Mouse (Mus musculus): ENCODE measurements around the gene Lipe.
"Not testable (repeated sequence)": the region's sequence is repeated elsewhere in the genome, so short reads cannot be mapped to it uniquely, and the experiment has no call there.

Lipe gene

DNA sequence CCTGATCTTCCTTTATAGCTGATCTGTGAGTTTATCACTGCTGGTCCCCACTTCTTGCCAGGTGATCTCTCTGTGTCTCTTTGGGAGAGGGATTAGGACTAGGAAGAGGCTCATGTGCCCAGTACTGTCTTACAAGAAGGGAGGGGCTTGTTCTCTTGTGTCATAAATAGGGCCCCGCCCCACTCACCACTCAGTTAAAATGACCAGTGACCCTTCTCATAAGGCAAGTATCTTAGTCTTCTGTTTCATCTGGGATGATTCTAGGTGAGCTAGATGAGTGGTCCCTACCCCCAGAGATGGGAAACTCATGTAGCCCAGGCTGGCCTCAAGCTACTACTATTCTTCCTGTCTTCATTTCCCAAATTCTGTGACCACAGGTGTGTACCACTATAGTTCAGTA, at the start of gene Lipe:
Lipe (minus strand) TSS at position 101 of the 400 bp plus-strand sequence.
- no peak for DNase-seq (ENCODE audit: low spot score in 2 of 2)

DNA sequence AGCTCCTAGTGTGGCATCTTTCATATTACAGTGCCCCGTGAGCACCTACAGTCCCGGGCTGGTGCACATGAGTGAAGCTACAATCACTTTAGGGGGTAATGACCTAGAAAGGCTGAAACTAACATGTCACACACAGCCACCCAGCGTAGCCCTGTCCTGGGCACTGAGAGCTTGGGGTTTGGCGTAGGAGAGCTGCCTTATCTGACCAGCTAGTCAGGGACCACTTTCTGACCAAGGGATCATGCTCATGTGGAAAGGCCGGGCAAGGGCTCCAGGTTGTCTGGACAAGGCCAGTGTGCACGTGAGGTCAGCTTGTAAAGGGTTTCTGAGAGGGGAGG, 42.3 kb upstream of the Lipe start:
- no peak for DNase-seq (ENCODE audit: low spot score in 2 of 2)

- DNase-seq (ENCODE audit: low spot score in 2 of 2), result peak in 1 of 2 experiments; percentile 22
Measured at GRCm38 (mm10) chr7:25439978-25440815, 41.7 kb upstream of the Lipe start.

- no peak for DNase-seq (ENCODE audit: low spot score in 2 of 2)
Measured at GRCm38 (mm10) chr7:25439124-25439822, 40.8 kb upstream of the Lipe start.

GRCm38 (mm10) chr7:25436704-25437103, 38.2 kb upstream of the Lipe start:
- DNase-seq (ENCODE audit: low spot score in 2 of 2), result no peak

DNA sequence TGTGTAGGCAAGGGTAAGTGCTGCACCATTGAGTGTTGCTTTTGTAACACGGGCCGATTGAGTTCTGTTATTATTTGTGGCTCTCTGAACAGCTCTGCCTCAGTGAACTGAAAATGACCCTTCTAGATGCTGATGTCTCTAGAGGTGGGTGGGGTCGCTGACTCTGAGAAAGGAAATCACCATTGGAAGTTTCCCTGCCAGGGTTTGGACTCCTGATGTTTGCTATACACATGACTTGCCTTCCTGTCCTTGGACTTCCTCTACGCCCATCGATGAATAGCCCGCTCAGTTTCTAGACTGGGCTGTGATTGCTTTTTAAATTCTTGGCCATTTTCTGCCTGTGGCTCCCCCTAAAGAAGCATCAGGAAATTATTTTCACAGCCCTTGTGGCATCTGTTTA, 37.7 kb upstream of the Lipe start:
- no peak for DNase-seq (ENCODE audit: low spot score in 2 of 2)

GRCm38 (mm10) chr7:25435546-25435851, 37.0 kb upstream of the Lipe start:
- DNase-seq (ENCODE audit: low spot score in 2 of 2), result no peak

GRCm38 (mm10) chr7:25434654-25435545, 36.4 kb upstream of the Lipe start:
- DNase-seq (ENCODE audit: low spot score in 2 of 2), result no peak

- DNase-seq (ENCODE audit: low spot score in 2 of 2), result no peak
Measured at GRCm38 (mm10) chr7:25433781-25434560, 35.5 kb upstream of the Lipe start.

- DNase-seq (ENCODE audit: low spot score in 2 of 2), result no peak
Measured at GRCm38 (mm10) chr7:25433007-25433541, 34.6 kb upstream of the Lipe start.

- no peak for DNase-seq (ENCODE audit: low spot score in 2 of 2)
Measured at GRCm38 (mm10) chr7:25432381-25432780, 33.9 kb upstream of the Lipe start.

DNA sequence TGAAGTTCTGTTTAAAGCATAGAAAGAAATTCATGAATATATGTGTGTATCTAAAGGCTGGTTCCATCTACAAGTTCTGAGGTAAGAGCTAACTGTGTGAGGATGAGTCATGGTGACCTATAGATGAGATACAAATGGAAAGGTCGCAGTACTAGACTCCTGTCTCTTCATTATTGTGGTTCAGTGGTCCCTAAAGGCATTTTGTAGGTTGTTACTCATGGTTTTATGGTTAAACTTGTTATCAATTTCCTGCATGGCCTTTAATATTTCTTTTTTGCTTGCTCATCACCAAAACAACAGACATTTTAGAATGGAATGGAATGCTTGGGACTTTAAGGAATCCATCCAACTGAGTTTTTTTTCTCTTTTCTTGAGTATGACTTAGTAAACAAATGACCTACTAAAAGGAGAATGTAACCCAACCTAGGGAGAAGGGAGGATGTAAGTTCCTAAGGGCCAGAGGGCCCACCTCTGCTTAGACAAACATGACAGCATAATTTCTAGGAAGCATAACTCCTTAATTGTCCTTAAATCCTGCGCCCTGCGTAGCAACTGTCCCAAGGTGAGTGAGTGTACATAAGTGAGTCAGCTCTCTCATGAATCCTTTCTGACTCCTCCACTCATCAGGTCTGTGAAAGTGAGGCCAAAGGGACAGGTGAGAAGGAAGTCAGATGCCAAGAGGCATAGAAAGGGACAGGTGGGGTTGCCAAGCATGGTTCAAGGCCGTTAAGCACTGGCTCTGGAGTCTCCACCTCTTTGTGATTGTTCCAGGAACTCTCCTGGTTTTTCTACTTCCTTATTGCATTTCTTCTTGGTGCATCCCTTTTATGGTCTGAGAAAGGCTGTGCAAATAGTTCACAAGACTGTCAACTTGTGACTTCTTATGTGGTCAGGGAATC, 31.6 kb upstream of the Lipe start:
- no peak for DNase-seq (ENCODE audit: low spot score in 2 of 2)

DNA sequence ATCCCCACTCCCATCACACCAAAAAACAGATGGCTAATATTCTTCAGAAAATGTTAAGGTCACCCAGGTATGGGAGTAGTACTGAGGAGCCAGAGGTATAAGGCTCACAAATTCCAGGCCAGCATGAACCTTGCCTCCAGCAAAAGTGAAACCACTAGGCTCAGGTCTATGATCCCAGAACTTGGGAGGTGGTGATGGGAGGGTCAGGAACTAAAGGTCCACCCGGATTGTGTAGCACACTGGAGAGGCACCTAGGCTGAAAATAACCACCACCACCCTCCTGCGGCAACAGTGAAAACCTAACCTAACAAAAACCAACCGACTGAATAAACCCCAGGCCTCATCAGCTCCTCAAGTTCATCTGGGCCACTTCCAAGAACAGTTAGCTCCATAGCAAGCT, 29.8 kb upstream of the Lipe start:
- no peak for DNase-seq (ENCODE audit: low spot score in 2 of 2)

DNA sequence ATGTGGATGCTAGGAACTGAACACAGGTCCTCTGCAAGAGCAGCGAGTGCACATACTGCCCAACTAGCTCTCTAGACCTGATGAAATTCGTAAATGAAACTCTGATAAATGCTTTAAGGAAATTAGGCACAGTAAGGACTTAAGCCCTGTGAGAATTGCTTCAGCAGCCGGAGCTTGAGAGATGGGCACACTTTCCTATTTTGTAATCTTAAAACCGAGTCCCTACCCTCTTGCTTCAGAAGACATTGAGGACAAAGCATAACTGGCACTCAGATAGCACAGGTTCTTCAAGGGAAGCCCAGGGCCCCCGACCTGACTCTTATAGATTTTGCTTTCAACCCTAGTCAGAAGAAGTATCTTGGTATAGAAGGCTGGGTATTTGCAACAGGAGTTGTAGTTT, 28.6 kb upstream of the Lipe start:
- no peak for DNase-seq (ENCODE audit: low spot score in 2 of 2)

GRCm38 (mm10) chr7:25426380-25426779, 27.9 kb upstream of the Lipe start:
- not testable (repeated sequence) for DNase-seq (ENCODE audit: low spot score in 2 of 2)

DNA sequence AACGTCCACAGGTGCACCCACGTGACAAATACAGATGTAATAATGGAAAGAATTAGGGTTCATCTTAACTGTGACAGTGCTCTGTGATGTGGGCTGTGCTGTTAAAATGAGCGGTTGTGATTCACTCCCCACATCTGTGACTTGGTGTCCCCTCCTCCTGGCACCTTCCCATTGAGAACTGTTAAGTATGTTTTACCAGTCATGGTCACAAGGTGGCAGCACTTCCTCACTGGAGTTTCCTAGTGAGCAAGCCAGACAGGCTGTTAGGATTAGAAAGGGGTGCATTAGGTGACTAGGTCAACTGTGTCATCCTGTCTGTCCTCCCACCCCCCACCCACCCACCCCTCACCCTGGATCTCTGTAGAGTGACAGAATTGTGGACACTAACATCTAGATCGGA, 25.9 kb upstream of the Lipe start:
- DNase-seq (ENCODE audit: low spot score in 2 of 2), result peak; percentile 56 to 71

GRCm38 (mm10) chr7:25422286-25422841, 23.9 kb upstream of the Lipe start:
- DNase-seq (ENCODE audit: low spot score in 2 of 2), result no peak

- no peak for DNase-seq (ENCODE audit: low spot score in 2 of 2)
Measured at GRCm38 (mm10) chr7:25419943-25420342, 21.4 kb upstream of the Lipe start.

DNA sequence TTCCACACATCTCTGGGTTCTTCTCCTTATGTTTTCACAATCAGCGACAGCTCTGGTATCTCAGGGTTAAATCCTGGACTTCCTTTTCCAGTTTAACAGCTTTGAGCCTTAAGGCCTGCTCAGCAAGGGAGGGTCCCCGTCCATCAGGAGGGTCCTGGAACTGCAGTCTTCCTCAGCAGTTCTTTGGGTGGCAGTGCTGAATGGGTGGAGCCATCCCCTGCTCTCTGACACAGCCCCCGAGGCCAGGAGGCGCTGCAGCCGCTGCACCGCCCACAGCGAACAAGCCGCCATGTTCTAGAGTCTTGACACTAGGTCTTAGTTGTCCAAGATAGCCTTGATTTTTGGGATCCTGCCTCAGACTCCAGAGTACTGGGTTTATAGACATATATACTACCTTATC, 21.0 kb upstream of the Lipe start:
- DNase-seq (ENCODE audit: low spot score in 2 of 2), result no peak

GRCm38 (mm10) chr7:25417597-25417996, 19.1 kb upstream of the Lipe start:
- no peak for DNase-seq (ENCODE audit: low spot score in 2 of 2)
